Mouse (Mus musculus) hindbrain, embryonic 15.5 days (tissue): ENCODE data around the gene Jag2. TPM values are rescaled to one million over a fixed set of nuclear protein-coding genes. Genes with fewer than 3 reads are reported as not detected.

Experiments used
- ATAC-seq: fragments of 200-750 bp; cut with Nextera tagmentation; 2 replicates; pipeline ENCODE4 v1.8.0; 2017; ENCODE audit warnings: low read depth, moderate number of reproducible peaks, moderate TSS enrichment; ENCODE audit not compliant: low FRiP score
- H3K27ac ChIP-seq: fragments of 300-500 bp; sonication (generic); replicated peaks from 2 replicates; pipeline ENCODE4 v1.5.1; 2015; ENCODE audit warnings: mild to moderate bottlenecking, inconsistent platforms
- H3K27me3 ChIP-seq: fragments of 300-500 bp; sonication (generic); 2 replicates; pipeline ENCODE4 v1.6.1; 2015; ENCODE audit warnings: control low read depth, inconsistent platforms
- H3K36me3 ChIP-seq: fragments of 300-500 bp; sonication (generic); 2 replicates; pipeline ENCODE4 v1.6.1; 2015; ENCODE audit warnings: control low read depth, inconsistent platforms
- H3K4me1 ChIP-seq: fragments of 300-500 bp; sonication (generic); replicated peaks from 2 replicates; pipeline ENCODE4 v1.6.1; 2015; ENCODE audit warnings: control low read depth, inconsistent platforms
- H3K4me2 ChIP-seq: fragments of 300-500 bp; sonication (generic); 2 replicates; pipeline ENCODE4 v1.6.1; 2015; ENCODE audit warnings: moderate library complexity, mild to moderate bottlenecking, inconsistent platforms
- H3K4me3 ChIP-seq: fragments of 300-500 bp; sonication (generic); 2 replicates; pipeline ENCODE4 v1.5.1; 2015; ENCODE audit warnings: mild to moderate bottlenecking, inconsistent platforms
- H3K9ac ChIP-seq: fragments of 300-500 bp; sonication (generic); 2 replicates; pipeline ENCODE4 v1.6.1; 2015; ENCODE audit warnings: inconsistent platforms
- H3K9me3 ChIP-seq: fragments of 300-500 bp; sonication (generic); 2 replicates; pipeline ENCODE4 v1.6.1; 2016; ENCODE audit warnings: control low read depth, inconsistent platforms
- WGBS: fragments of 180-500 bp; shearing (Covaris S2); methylation state at CpG from one replicate; pipeline ENCODE4 v1.1.7; 2015; 5-methylcytosine and 5-hydroxymethylcytosine counted together
- polyA plus RNA-seq: library from polyadenylated mRNA; unstranded; fragments of >200 nt; fragmentation: Nextera tagmentation; extraction: Ambion mirVana; gene quantifications from 2 replicates; pipeline ENCODE4 v1.2.1, GENCODE M21; 2015

Gene Jag2
- polyA plus RNA-seq, 1 experiment from 2014 or later, result 14.4 TPM

DNA sequence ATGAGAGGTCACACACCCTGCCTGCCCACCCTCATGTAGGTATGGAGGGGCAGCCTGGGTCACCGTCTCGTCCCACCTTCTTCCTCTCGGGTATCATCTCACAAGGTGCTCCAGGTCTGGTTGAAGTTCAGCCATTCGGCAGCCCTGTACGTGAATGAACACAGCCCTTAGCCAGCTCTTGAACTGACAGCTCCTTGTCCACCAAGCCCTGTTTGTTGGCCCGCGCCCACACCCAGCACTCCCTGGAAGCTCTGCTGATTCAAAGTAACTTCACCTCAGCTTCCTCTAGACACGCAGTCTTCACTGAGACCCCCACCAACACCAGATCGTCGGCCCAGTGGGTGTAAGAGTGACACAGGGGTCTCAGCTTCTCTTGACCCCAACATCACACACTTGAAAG, 56.6 kb downstream of the Jag2 start:
- H3K27me3 ChIP-seq, result peaks cover 57% of the 10 kb centered on the region
- no peak overlapping the region for H3K4me2 ChIP-seq
- peaks cover 36% of the 10 kb centered on the region for H3K4me1 ChIP-seq
- H3K27ac ChIP-seq, result no peak overlapping the region
- H3K9me3 ChIP-seq, result no peaks in the 10 kb centered on the region
- H3K4me3 ChIP-seq, result no peak overlapping the region
- no peaks in the 10 kb centered on the region for H3K36me3 ChIP-seq
- ATAC-seq, result no peak
- WGBS, result 87% methylated on average over 10 of the region's 10 CpGs
- no peak overlapping the region for H3K9ac ChIP-seq

DNA sequence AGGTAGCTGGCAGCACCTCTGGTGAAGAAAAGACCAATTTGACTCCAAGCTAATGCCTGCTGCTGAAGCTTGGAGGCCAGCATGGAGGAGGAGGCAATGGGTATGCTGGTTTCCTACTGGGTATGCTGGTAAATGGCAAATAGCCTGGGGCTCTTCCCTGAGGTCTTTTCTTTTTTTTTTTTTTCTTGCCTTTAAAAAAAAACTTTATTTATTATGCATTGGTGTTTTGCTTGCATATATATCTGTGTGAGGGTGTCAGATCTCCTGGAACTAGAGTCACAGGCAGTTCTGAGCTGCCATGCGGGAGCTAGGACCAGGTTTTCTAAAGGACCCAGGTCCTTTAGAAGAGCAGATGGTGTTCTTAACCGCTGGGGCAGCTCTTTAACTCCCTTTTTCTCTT, 58.3 kb downstream of the Jag2 start:
- Histone ChIP-seq H3K9ac (no peak overlapping the region), H3K36me3 (no peaks in the 10 kb centered on the region), H3K9me3 (no peaks in the 10 kb centered on the region), H3K4me1 (peaks cover 19% of the 10 kb centered on the region), H3K27me3 (peaks cover 40% of the 10 kb centered on the region), H3K27ac (no peak overlapping the region), H3K4me2 (no peak overlapping the region), H3K4me3 (no peak overlapping the region)
- no peak for ATAC-seq
- WGBS, result 68% methylated on average over 2 of the region's 2 CpGs

DNA sequence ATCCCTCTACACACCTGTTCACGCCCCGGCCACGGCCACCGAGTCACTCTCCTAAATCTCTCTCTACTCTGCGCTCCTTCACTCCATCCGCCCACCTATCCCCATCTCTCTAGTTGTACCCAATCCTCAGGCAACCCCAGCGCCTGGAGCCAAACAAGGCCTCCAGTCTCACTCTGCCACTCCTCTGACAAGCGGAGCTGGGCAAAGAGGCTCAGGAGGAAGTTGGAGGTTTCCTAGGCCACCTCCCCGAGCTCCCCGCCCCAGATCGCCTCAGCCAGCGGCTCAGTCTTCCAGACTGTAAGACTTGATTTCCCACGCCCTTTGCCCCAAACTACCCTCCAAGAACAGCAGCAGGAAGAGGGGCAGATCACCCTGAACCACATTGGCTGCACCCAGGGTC, 58.8 kb downstream of the Jag2 start:
- H3K4me2 ChIP-seq, result no peak overlapping the region
- H3K9ac ChIP-seq, result no peak overlapping the region
- no peaks in the 10 kb centered on the region for H3K36me3 ChIP-seq
- H3K27me3 ChIP-seq, result peaks cover 35% of the 10 kb centered on the region
- ATAC-seq, result no peak
- H3K27ac ChIP-seq, result no peak overlapping the region
- 64% methylated on average over 13 of the region's 13 CpGs for WGBS
- H3K9me3 ChIP-seq, result no peaks in the 10 kb centered on the region
- H3K4me1 ChIP-seq, result peaks cover 15% of the 10 kb centered on the region
- H3K4me3 ChIP-seq, result no peak overlapping the region

DNA sequence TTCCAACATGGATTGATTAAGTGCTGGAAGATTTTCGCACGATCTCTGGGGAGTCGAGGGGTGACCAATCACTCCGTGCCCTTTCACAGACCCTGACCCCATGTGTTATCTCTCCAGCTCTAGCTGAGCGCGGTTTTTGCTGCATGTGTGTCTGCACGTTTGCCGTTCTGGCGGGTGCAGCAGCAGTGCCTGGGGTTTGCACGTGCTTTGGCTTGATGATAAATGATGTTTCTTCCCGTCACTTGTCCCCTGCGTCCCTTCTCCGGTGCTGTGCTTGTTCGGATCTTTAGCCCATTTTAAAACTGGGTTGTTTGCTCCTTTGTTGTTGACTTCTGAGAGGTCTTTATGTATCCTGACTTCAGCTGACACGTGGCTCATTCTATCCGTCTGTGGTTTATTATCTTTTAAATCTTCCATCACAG, 59.8 kb downstream of the Jag2 start:
- H3K9ac ChIP-seq, result no peak overlapping the region
- ATAC-seq, result no peak
- H3K4me2 ChIP-seq, result peak overlapping the region; percentile 43
- H3K27ac ChIP-seq, result no peak overlapping the region
- no peak overlapping the region for H3K4me3 ChIP-seq
- H3K4me1 ChIP-seq, result peaks cover 15% of the 10 kb centered on the region
- WGBS, result 8% methylated on average over 16 of the region's 16 CpGs
- H3K9me3 ChIP-seq, result no peaks in the 10 kb centered on the region
- H3K36me3 ChIP-seq, result no peaks in the 10 kb centered on the region
- peaks cover 25% of the 10 kb centered on the region for H3K27me3 ChIP-seq

DNA sequence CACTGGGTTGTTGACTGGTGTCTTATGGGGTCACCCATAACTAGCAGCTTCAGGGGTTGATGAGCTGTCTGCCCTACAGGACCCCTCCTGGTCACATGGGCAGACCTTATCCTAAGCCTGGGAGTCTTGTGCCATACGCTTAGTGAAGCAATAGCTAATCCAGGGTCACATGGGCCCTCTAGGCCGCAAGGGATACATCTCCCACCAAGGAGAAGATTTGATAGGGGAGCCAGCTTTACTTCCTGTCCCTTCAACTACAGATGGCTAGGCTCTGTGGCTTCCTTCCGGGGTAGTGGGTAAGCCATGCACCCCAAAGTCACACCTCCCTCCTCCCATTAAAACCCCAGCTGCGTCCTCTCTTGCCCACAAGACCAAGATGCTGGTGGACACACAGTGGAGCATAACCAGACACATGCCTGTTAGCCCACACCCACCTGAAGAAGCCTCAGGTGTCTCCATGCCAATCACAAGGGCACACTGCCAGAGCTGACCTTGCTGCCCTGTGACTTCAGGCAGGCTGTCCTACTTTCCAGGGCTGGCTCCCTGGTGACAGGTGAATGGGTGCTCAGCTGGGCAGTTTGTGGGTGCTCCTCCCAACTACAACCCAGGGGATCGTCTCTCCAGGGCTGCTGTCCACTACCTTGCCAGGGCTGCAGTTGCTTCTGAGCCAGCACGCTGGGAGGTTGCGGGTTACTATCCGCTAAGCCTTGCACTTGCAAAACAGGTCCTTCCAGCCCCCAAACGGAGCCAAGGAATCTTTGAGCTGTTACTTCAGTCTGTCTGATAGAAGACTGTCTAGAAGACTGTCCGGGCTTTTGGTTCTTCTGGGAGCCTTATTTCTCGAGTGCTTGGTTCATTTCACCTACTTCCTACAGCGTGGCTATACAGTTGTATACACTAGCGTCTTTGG, 61.1 kb downstream of the Jag2 start, which contains the start of gene Gpr132:
Gene Gpr132 (minus strand): TSS at position 51 of the 910 bp plus-strand sequence.
- 70% methylated on average over 13 of the region's 13 CpGs for WGBS

DNA sequence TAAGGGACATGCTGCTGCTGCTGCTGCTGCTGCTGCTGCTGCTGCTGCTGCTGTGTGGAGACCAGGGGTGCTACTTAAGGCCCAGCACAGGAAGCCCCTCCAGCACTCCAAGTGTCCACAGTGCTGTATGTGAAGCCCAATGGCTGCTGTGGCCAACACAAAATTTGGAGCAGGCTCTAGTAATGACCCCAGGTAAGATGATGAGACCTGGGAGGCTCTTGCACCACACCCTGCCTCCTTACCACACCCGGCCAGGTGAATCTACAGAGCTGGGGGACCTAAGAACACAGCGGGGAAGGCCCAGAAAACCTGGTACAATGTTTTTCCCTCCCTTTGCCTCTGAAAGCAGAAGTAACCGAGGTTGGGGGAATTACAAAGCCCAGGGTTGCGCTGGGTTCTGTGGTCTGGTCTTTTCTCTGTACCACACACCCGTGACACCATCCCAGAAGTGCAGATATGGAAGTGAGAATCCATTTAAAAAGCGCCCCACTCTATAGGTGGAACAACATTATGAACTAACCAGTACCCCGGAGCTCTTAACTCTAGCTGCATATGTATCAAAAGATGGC, 62.4 kb downstream of the Jag2 start:
- Histone ChIP-seq H3K27me3 (0 out of 2 replicates have a peak, but pooled peaks cover 6% of the 10 kb centered on the region), H3K9me3 (no peaks in the 10 kb centered on the region), H3K27ac (no peak overlapping the region), H3K4me2 (no peak overlapping the region), H3K4me3 (no peak overlapping the region), H3K9ac (no peak overlapping the region), H3K4me1 (peaks cover 6% of the 10 kb centered on the region), H3K36me3 (no peaks in the 10 kb centered on the region)
- no peak for ATAC-seq
- WGBS, result 92% methylated on average over 7 of the region's 7 CpGs

More for the DNA sequence above, 61.1 kb downstream of the Jag2 start, which contains the start of gene Gpr132:
- no peak within 1 kb of the TSS for H3K4me2 ChIP-seq
- H3K4me3 ChIP-seq, result no peak within 1 kb of the TSS
- peaks cover 13% of the 10 kb centered on the region; the same call in 1 of the 2 replicates for H3K27me3 ChIP-seq
- H3K36me3 ChIP-seq, result no peaks in the 10 kb centered on the region
- no peak for ATAC-seq
- H3K27ac ChIP-seq, result no peak within 1 kb of the TSS
- peaks cover 7% of the 10 kb centered on the region for H3K4me1 ChIP-seq
- H3K9me3 ChIP-seq, result no peaks in the 10 kb centered on the region
- no peak within 1 kb of the TSS for H3K9ac ChIP-seq

DNA sequence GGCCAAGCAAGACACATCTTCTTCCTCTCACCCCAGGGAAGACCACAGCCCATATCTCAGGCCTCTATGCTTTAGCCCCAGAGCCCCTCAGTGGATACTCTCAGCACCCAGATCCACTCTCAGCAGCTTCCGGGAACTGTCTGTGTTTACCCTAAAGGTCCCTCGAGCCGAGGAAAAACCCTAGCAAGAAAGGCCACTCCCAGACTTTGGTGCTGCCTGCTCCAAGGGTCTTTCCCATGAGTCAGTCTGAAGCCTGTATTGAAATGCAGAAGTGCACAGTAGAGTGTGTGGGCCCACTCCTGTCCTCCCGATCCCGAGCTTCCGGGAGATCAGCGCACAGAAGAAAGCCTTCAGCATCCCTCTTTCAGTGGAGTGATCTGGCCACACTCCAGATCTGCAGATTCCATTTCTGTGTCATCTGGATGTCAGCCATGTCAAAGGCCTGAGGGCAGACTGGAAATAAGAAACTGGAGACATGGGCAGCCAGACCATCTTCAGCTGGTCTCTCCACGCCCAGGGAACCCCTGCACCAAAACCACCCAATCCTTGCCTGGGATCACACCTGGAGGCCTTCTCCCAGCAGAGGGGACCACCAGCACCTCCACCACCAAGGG, 63.0 kb downstream of the Jag2 start:
- 0 out of 2 replicates have a peak, but pooled peaks cover 5% of the 10 kb centered on the region for H3K27me3 ChIP-seq
- no peak for ATAC-seq
- 77% methylated on average over 8 of the region's 8 CpGs for whole genome bisulfite sequencing
- H3K27ac ChIP-seq, result no peak overlapping the region
- H3K9ac ChIP-seq, result no peak overlapping the region
- no peaks in the 10 kb centered on the region for H3K36me3 ChIP-seq
- no peak overlapping the region for H3K4me2 ChIP-seq
- peaks cover 6% of the 10 kb centered on the region for H3K4me1 ChIP-seq
- no peak overlapping the region for H3K4me3 ChIP-seq
- H3K9me3 ChIP-seq, result no peaks in the 10 kb centered on the region

DNA sequence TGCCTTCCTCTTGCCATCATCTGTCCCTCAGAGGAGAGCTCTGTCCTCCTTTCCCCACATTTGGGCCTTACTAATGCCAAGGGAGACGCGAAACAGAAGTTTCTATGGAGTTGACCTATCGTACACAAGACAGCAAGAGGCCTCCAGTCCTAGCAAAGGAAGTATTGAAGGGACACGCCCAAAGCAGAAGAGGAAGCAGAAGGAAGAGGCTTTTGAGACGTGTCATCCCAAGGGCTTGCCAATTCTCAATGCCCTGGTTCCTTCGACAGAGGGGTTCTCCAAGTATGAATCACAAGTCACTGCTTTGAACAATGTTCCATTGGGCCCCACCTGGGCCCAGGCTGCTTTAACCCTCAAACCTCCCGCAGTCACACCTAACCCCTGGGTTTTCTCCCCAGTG, 64.8 kb downstream of the Jag2 start:
- no peaks in the 10 kb centered on the region for H3K9me3 ChIP-seq
- no peak overlapping the region for H3K4me2 ChIP-seq
- peaks cover 4% of the 10 kb centered on the region for H3K4me1 ChIP-seq
- 83% methylated on average over 7 of the region's 7 CpGs for WGBS
- H3K36me3 ChIP-seq, result no peaks in the 10 kb centered on the region
- H3K27ac ChIP-seq, result no peak overlapping the region
- ATAC-seq, result no peak
- H3K4me3 ChIP-seq, result no peak overlapping the region
- H3K27me3 ChIP-seq, result no peaks in the 10 kb centered on the region
- H3K9ac ChIP-seq, result no peak overlapping the region

DNA sequence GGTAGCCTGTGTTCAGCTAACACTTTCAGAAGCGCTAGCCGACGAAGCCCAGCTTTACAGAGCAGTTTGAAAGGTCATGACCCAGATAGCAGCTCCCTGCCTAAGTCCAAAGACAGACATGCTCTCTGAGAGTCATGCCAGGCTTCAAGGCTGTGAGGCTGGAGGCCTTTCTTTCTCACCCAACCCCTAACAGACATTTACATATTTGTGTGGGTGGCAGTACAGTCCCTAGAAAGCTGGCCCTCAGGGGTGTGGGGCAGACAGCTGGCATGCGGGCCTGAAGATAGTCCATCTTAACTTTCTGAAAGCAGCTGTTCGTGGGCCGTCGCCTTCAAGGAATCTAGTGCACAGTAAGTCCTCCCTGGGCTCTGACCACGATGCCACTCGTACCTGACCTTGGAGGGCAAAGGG, 67.7 kb downstream of the Jag2 start:
- Histone ChIP-seq H3K9me3 (no peaks in the 10 kb centered on the region), H3K9ac (no peak overlapping the region), H3K4me1 (no peaks in the 10 kb centered on the region), H3K4me2 (no peak overlapping the region), H3K27ac (no peak overlapping the region), H3K4me3 (no peak overlapping the region), H3K27me3 (no peaks in the 10 kb centered on the region), H3K36me3 (no peaks in the 10 kb centered on the region)
- WGBS, result 60% methylated on average over 9 of the region's 9 CpGs
- ATAC-seq, result no peak

DNA sequence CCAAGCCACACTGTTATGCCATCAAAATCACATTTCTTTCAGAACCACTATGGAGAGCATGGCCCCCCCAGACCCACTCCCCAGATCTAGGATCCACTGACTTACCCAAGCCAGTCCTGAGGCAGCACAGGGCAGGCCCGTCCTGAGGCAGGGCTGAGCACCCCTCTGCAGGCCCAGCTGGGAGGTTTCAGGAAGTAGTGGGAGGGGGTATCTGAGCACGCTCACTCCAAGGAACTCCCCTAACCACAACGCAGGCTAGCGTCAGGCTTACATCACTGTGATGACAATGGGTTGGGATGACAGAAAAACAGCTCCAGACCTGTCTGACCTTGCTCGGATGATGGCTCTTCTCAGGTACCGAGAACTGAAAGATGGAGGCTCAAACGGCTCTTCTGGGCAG, 68.8 kb downstream of the Jag2 start:
- Histone ChIP-seq H3K27me3 (no peaks in the 10 kb centered on the region), H3K4me1 (no peaks in the 10 kb centered on the region), H3K4me2 (no peak overlapping the region), H3K9me3 (no peaks in the 10 kb centered on the region), H3K9ac (no peak overlapping the region), H3K27ac (no peak overlapping the region), H3K4me3 (no peak overlapping the region), H3K36me3 (no peaks in the 10 kb centered on the region)
- ATAC-seq, result no peak
- WGBS, result 77% methylated on average over 7 of the region's 7 CpGs

DNA sequence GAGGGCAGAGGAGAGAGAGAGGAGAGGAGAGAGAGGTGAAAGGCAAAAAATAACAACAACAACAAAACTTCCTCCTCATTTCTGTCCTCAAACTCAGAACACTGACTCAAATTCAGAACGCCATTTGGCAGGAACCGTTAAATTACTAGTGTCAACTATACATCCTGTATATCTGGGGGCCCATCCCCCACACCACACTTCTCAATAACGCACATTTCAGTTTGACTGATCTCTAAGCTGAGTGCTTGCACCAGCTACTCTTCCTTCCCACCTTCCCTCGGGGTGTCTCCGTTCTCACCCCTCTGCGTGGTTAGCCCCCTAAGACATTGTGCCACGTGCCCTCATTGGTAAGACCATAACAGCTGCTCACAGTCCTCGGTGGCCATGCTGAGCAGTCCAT, 69.6 kb downstream of the Jag2 start:
- WGBS, result 76% methylated on average over 8 of the region's 8 CpGs
- Histone ChIP-seq H3K9me3 (no peaks in the 10 kb centered on the region), H3K4me1 (no peaks in the 10 kb centered on the region), H3K4me3 (no peak overlapping the region), H3K36me3 (no peaks in the 10 kb centered on the region), H3K4me2 (no peak overlapping the region), H3K27me3 (no peaks in the 10 kb centered on the region), H3K9ac (no peak overlapping the region), H3K27ac (no peak overlapping the region)
- ATAC-seq, result no peak
